Mouse (Mus musculus): ENCODE measurements around the gene Lats1. TPM values are rescaled to one million over a fixed set of nuclear protein-coding genes. Genes with fewer than 3 reads are reported as not detected.

The Lats1 gene
- polyA plus RNA-seq, 1 experiment from 2014 or later = 10.6 TPM

- no peak overlapping the region for H3K4me3 ChIP-seq (ENCODE audit: low read depth, low read length)
- no peak overlapping the region for H3K4me2 ChIP-seq (ENCODE audit: low read length)
- peaks cover 24% of the 10 kb centered on the region for H3K4me1 ChIP-seq (ENCODE audit: control insufficient read depth, insufficient read depth, low read length)
- WGBS = 84% methylated on average over 1 of the region's 1 CpGs
- ATAC-seq = no peak
- no peak overlapping the region for H3K27ac ChIP-seq (ENCODE audit: low read length)
- H3K9me3 ChIP-seq (replicated peaks; ENCODE audit: control insufficient read depth, low read length, poor library complexity, severe bottlenecking) = no peaks in the 10 kb centered on the region
- no peaks in the 10 kb centered on the region for H3K36me3 ChIP-seq (ENCODE audit: control insufficient read depth, insufficient read depth, low read length)
- H3K9ac ChIP-seq (ENCODE audit: low read depth, low read length) = no peak overlapping the region
- no peaks in the 10 kb centered on the region for H3K27me3 ChIP-seq (ENCODE audit: control insufficient read depth, insufficient read depth, low read depth, low read length)
These were observed 16.1 kb upstream of the Lats1 start for GRCm38 (mm10) chr10:7664889-7665288.

GRCm38 (mm10) chr10:7667342-7667802 lies 13.6 kb upstream of the Lats1 start, which contains the start of gene Nup43:
Nup43 (plus strand) TSS chr10:7667503.
- Histone ChIP-seq H3K4me1 (ENCODE audit: control insufficient read depth, insufficient read depth, low read length) (peaks cover 14% of the 10 kb centered on the region), H3K9ac (ENCODE audit: low read depth, low read length) (peak within 1 kb of the TSS; percentile 76), H3K9me3 (replicated peaks; ENCODE audit: control insufficient read depth, low read length, poor library complexity, severe bottlenecking) (no peaks in the 10 kb centered on the region), H3K27ac (ENCODE audit: low read length) (peak within 1 kb of the TSS; percentile 75), H3K4me3 (ENCODE audit: low read depth, low read length) (peak within 1 kb of the TSS; percentile 85), H3K27me3 (ENCODE audit: control insufficient read depth, insufficient read depth, low read depth, low read length) (no peaks in the 10 kb centered on the region), H3K36me3 (ENCODE audit: control insufficient read depth, insufficient read depth, low read length) (no peaks in the 10 kb centered on the region), H3K4me2 (ENCODE audit: low read length) (peak within 1 kb of the TSS; percentile 90)
- peak; percentile 85 for ATAC-seq
- WGBS = 0% methylated on average over 24 of the region's 24 CpGs

GRCm38 (mm10) chr10:7673673-7674072 lies 7.3 kb upstream of the Lats1 start:
- 72% methylated on average over 1 of the region's 1 CpGs for WGBS
- peak; percentile 52; the same call in 1 of the 2 replicates for ATAC-seq

DNA sequence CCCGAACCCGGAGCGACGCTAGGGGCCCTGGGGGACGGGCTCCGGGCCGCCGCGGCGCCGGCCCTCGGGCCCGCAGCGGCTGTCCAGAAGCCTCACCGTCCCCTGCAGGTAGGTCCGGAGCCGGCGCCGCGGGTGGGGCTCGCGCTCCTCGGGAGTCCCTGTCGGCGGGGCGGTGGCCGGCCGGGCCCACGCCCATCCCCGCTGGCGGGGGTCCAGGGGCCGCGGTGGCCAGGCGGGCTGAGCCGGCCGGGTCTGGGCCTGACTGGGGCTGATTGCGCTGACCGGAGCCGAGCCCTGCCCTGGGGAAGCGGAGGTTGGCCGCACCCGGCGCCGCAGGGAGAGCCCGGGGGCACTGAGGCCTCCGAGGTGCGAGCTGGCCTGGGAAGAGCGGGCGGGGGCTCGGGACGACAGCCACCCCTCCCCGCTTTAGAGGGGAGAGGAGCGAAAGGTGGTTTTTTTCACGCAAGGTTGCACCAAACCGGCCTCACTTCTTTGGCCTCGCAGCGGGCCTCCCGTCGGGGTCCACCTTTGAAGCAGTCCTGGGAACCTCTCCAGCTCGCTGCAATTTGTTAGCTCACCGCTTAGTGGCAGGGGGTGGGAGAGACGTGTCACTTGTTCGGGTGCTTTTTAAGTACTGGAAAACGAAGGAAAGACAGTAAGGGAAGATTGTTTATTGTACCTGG lies 470 bp downstream of the Lats1 start:
- peak overlapping the region; percentile 90 for H3K4me2 ChIP-seq (ENCODE audit: low read length)
- H3K27me3 ChIP-seq (ENCODE audit: control insufficient read depth, insufficient read depth, low read depth, low read length) = no peaks in the 10 kb centered on the region
- H3K9ac ChIP-seq (ENCODE audit: low read depth, low read length) = peak overlapping the region; percentile 99
- 0 out of 2 replicates have a peak, but pooled peaks cover 8% of the 10 kb centered on the region for H3K36me3 ChIP-seq (ENCODE audit: control insufficient read depth, insufficient read depth, low read length)
- peaks cover 43% of the 10 kb centered on the region for H3K4me1 ChIP-seq (ENCODE audit: control insufficient read depth, insufficient read depth, low read length)
- H3K27ac ChIP-seq (ENCODE audit: low read length) = peak overlapping the region; percentile 97
- WGBS = under 1% methylated on average over 54 of the region's 64 CpGs
- peak; percentile 83 for ATAC-seq
- H3K9me3 ChIP-seq (replicated peaks; ENCODE audit: control insufficient read depth, low read length, poor library complexity, severe bottlenecking) = no peaks in the 10 kb centered on the region
- H3K4me3 ChIP-seq (ENCODE audit: low read depth, low read length) = peak overlapping the region; percentile 99

More at GRCm38 (mm10) chr10:7673673-7674072, 7.3 kb upstream of the Lats1 start:
- H3K4me2 ChIP-seq (ENCODE audit: low read length) = no peak overlapping the region
- H3K9ac ChIP-seq (ENCODE audit: low read depth, low read length) = no peak overlapping the region
- no peaks in the 10 kb centered on the region for H3K27me3 ChIP-seq (ENCODE audit: control insufficient read depth, insufficient read depth, low read depth, low read length)
- no peak overlapping the region for H3K27ac ChIP-seq (ENCODE audit: low read length)
- peaks cover 5% of the 10 kb centered on the region for H3K4me1 ChIP-seq (ENCODE audit: control insufficient read depth, insufficient read depth, low read length)
- H3K4me3 ChIP-seq (ENCODE audit: low read depth, low read length) = no peak overlapping the region
- peaks cover 15% of the 10 kb centered on the region; the same call in 1 of the 2 replicates for H3K36me3 ChIP-seq (ENCODE audit: control insufficient read depth, insufficient read depth, low read length)
- no peaks in the 10 kb centered on the region for H3K9me3 ChIP-seq (replicated peaks; ENCODE audit: control insufficient read depth, low read length, poor library complexity, severe bottlenecking)

DNA sequence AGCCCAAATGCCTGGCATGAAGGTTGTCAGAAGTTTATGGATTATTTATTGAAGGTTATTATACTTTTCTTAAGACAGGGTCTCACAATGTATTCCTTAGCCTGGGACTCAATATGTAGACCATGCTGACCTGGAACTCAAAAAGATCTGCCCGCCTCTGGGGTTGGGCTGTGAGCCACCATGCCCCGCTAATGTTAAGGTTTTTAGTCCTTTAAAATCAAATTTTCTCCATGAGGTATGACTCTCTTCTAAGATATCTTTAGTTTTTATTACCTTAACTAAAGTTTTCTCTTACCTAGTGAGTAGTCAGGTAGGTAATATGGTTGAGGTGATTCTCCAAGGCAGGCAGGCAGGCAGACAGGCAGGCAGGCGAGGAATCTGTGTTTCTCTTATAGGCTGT lies 1.2 kb downstream of the Lats1 start:
- H3K4me3 ChIP-seq (ENCODE audit: low read depth, low read length) = peak overlapping the region; percentile 99
- peak overlapping the region; percentile 90 for H3K4me2 ChIP-seq (ENCODE audit: low read length)
- ATAC-seq = no peak
- H3K36me3 ChIP-seq (ENCODE audit: control insufficient read depth, insufficient read depth, low read length) = 0 out of 2 replicates have a peak, but pooled peaks cover 4% of the 10 kb centered on the region
- H3K4me1 ChIP-seq (ENCODE audit: control insufficient read depth, insufficient read depth, low read length) = peaks cover 43% of the 10 kb centered on the region
- H3K9ac ChIP-seq (ENCODE audit: low read depth, low read length) = peak overlapping the region; percentile 99; the same call in 1 of the 2 replicates
- H3K9me3 ChIP-seq (replicated peaks; ENCODE audit: control insufficient read depth, low read length, poor library complexity, severe bottlenecking) = no peaks in the 10 kb centered on the region
- no peak overlapping the region for H3K27ac ChIP-seq (ENCODE audit: low read length)
- 61% methylated on average over 3 of the region's 3 CpGs for WGBS
- H3K27me3 ChIP-seq (ENCODE audit: control insufficient read depth, insufficient read depth, low read depth, low read length) = no peaks in the 10 kb centered on the region

DNA sequence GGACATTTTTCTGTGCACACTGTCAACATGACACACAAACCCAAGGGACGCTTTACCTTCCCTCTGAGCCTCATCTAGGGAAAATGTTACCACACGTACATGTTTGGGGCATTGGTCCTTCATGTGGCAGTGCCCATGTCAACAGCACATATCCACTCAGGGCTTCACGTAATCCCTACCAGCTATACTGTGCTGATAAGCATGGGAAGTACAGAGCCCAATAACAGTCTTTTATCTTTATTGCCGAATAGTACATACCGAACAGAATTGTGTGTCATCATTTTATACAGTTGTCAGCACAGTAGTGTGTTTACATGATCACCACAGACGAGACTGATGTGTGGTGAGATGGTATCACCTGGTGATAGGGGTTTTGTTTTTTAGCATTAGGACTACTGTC lies 5.9 kb downstream of the Lats1 start:
- 92% methylated on average over 6 of the region's 6 CpGs for WGBS
- Histone ChIP-seq H3K36me3 (ENCODE audit: control insufficient read depth, insufficient read depth, low read length) (no peaks in the 10 kb centered on the region), H3K27ac (ENCODE audit: low read length) (no peak overlapping the region), H3K27me3 (ENCODE audit: control insufficient read depth, insufficient read depth, low read depth, low read length) (no peaks in the 10 kb centered on the region), H3K4me1 (ENCODE audit: control insufficient read depth, insufficient read depth, low read length) (peaks cover 22% of the 10 kb centered on the region), H3K4me3 (ENCODE audit: low read depth, low read length) (no peak overlapping the region), H3K9ac (ENCODE audit: low read depth, low read length) (no peak overlapping the region), H3K9me3 (replicated peaks; ENCODE audit: control insufficient read depth, low read length, poor library complexity, severe bottlenecking) (no peaks in the 10 kb centered on the region), H3K4me2 (ENCODE audit: low read length) (no peak overlapping the region)
- ATAC-seq = no peak

DNA sequence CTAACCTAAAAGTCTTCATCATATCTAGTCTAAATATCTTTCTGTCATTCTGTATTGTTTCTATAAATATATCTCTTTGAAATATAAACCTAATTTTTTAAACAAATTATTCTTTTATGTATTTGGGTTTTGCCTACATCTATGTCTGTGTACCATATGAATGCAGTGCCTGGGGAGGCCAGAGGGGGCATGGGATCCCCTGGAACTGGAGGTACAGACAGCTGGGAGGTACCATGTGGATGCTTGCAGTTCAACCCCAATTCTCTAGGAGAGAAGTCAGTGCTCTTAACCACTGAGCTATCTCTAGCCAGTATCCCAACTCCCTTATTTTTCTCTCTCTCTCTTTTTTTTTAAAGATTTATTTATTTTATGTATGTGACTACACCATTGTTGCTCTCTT lies 14.3 kb downstream of the Lats1 start:
- Histone ChIP-seq H3K9ac (ENCODE audit: low read depth, low read length) (no peak overlapping the region), H3K4me3 (ENCODE audit: low read depth, low read length) (no peak overlapping the region), H3K9me3 (replicated peaks; ENCODE audit: control insufficient read depth, low read length, poor library complexity, severe bottlenecking) (no peaks in the 10 kb centered on the region), H3K4me1 (ENCODE audit: control insufficient read depth, insufficient read depth, low read length) (no peaks in the 10 kb centered on the region), H3K27me3 (ENCODE audit: control insufficient read depth, insufficient read depth, low read depth, low read length) (no peaks in the 10 kb centered on the region), H3K4me2 (ENCODE audit: low read length) (no peak overlapping the region), H3K27ac (ENCODE audit: low read length) (no peak overlapping the region), H3K36me3 (ENCODE audit: control insufficient read depth, insufficient read depth, low read length) (peaks cover 35% of the 10 kb centered on the region)
- ATAC-seq = no peak

DNA sequence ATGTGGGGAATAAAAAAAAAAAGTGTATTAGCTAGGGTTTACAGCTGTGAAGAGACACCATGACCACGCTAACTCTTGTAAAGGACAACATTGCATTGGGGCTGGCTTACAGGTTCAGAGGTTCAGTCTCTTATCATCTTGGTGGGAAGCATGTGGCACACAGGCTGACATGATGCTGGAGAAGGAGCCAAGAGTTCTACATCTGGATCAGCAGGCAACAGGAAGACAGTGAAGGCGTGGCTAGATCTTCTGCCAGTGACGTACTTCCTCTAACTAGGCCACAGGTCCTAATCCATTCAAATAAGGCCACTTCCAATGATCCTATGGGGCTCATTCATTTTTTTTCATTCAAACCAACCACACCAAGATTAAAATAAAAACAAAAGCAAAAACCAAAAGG lies 19.1 kb downstream of the Lats1 start:
- H3K9me3 ChIP-seq (replicated peaks; ENCODE audit: control insufficient read depth, low read length, poor library complexity, severe bottlenecking) = no peaks in the 10 kb centered on the region
- no peaks in the 10 kb centered on the region for H3K4me1 ChIP-seq (ENCODE audit: control insufficient read depth, insufficient read depth, low read length)
- no peaks in the 10 kb centered on the region for H3K27me3 ChIP-seq (ENCODE audit: control insufficient read depth, insufficient read depth, low read depth, low read length)
- H3K27ac ChIP-seq (ENCODE audit: low read length) = no peak overlapping the region
- ATAC-seq = no peak
- H3K4me3 ChIP-seq (ENCODE audit: low read depth, low read length) = no peak overlapping the region
- no peak overlapping the region for H3K4me2 ChIP-seq (ENCODE audit: low read length)
- H3K9ac ChIP-seq (ENCODE audit: low read depth, low read length) = no peak overlapping the region
- peaks cover 36% of the 10 kb centered on the region for H3K36me3 ChIP-seq (ENCODE audit: control insufficient read depth, insufficient read depth, low read length)
- 90% methylated on average over 3 of the region's 3 CpGs for WGBS

DNA sequence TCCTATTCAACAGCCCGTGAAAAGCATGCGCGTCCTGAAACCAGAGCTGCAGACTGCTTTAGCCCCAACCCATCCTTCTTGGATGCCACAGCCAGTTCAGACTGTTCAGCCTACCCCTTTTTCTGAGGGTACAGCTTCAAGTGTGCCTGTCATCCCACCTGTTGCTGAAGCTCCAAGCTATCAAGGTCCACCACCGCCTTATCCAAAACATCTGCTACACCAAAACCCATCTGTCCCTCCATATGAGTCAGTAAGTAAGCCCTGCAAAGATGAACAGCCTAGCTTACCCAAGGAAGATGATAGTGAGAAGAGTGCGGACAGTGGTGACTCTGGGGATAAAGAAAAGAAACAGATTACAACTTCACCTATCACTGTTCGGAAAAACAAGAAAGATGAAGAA lies 21.6 kb downstream of the Lats1 start:
- WGBS = 98% methylated on average over 6 of the region's 6 CpGs
- no peak overlapping the region for H3K9ac ChIP-seq (ENCODE audit: low read depth, low read length)
- no peaks in the 10 kb centered on the region for H3K9me3 ChIP-seq (replicated peaks; ENCODE audit: control insufficient read depth, low read length, poor library complexity, severe bottlenecking)
- H3K36me3 ChIP-seq (ENCODE audit: control insufficient read depth, insufficient read depth, low read length) = peaks cover 38% of the 10 kb centered on the region
- no peak overlapping the region for H3K4me3 ChIP-seq (ENCODE audit: low read depth, low read length)
- no peaks in the 10 kb centered on the region for H3K27me3 ChIP-seq (ENCODE audit: control insufficient read depth, insufficient read depth, low read depth, low read length)
- H3K27ac ChIP-seq (ENCODE audit: low read length) = no peak overlapping the region
- no peak overlapping the region for H3K4me2 ChIP-seq (ENCODE audit: low read length)
- ATAC-seq = no peak
- H3K4me1 ChIP-seq (ENCODE audit: control insufficient read depth, insufficient read depth, low read length) = no peaks in the 10 kb centered on the region

All from midbrain, embryonic 16.5 days (tissue).